Mouse (Mus musculus) liver, adult 2 months (tissue): ENCODE results near the gene St8sia1.

Experiments used
- CTCF ChIP-seq: fragments of 200-500 bp; IDR thresholded peaks from 2 replicates; pipeline ENCODE4 v1.5.1; 2011; ENCODE audit warnings: low read depth, low read length, control low read depth
- POLR2A ChIP-seq: fragments of 200-500 bp; IDR thresholded peaks from 2 replicates; pipeline ENCODE4 v1.6.1; 2011; ENCODE audit warnings: low read length, control low read depth; ENCODE audit not compliant: insufficient read depth; ENCODE audit errors: extremely low read depth

DNA sequence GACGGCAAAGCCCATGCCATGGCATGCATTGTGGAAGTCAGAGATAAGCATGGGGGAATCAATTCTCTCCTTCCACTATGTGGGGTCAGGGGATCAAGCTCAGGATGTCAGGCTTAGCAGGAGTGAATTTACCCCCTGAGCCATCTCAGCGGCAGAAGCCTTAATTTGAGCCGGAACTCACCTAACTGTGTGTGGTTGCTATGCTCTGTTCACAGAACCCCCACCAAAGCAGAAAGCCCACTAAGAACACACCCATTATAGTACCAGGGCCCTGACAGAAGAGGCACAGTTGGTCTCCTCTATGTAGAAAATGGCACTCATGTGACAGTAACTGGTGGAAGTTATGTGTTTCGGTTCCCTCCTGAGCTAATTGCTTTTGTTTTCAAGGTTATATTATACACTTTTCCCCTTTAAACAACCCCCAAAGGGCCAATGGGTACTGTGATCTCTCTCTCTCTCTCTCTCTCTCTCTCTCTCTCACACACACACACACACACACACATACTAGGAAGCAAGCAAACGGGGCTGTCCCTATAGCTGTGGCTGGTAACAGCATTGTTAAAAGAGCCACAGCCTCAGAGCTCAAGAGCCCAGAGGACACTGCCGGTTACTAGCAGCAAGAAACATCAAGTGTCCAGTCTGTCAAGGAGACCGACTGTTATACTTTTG lies 27.3 kb upstream of the St8sia1 start:
- TF ChIP-seq POLR2A (no peak), CTCF (no peak)
